Mouse (Mus musculus) left cerebral cortex, adult 11 months (tissue): ENCODE results near the gene Deaf1.
"Not testable (repeated sequence)": the region's sequence is repeated elsewhere in the genome, so short reads cannot be mapped to it uniquely, and the experiment has no call there.

Experiments used
- DNase-seq: peaks from one replicate; pipeline ENCODE4 v3.0.0; 2022; ENCODE audit warnings: low spot score

Deaf1 gene

DNA sequence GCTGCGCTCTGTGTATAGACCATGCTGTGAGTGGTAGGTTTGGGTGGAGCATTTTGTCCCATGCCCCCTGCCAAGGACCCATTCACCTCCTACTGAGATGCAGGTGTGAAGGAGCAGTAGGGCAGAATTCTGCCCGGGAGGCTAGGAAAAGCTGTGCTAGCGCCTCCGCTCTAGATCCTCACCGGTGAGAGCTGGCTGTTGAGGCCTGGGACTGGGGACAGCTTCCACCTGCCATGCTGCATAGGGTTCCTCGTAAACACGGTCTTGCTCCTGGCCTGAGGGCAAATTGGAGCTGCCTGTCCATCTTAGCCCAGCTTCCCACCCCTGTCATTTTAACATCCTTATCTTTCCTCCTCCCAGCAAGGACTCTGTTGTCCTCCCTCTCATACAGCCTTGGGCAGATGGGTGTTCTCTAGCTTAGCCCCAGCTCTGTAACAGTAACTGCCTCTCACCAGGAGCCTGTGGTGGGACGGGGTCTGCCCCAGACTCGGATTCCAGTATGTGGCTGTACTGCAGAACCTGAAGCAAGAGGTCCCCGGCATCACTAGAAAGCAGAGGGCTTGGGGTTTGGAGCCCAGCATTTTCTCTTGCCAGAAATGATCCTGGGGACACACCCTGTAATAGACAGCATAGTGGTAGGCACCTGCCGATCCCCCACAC is 63.3 kb downstream of the Deaf1 start:
- no peak for DNase-seq

DNA sequence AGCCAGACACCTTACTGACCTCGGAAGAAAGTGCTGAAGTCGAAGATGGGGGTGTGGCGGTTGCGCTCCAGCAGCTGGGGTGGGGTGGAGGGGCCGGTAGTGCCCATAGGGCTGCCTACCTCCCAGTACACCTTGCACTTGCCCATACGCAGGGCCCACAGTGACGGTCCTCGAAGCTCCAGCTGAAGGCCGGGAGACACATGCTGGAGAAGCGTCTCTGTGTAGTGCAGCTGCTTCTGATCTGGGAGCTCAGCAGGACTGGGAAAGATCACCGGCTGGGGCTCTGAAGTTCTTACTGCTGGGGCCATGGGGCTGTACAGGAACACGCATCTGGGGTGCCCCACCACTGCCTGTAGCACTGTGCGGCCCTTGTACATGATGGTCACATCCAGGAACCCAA is 63.9 kb downstream of the Deaf1 start:
- DNase-seq: no peak

GRCm38 (mm10) chr7:141261480-141261879 is 66.0 kb downstream of the Deaf1 start:
- no peak for DNase-seq

DNA sequence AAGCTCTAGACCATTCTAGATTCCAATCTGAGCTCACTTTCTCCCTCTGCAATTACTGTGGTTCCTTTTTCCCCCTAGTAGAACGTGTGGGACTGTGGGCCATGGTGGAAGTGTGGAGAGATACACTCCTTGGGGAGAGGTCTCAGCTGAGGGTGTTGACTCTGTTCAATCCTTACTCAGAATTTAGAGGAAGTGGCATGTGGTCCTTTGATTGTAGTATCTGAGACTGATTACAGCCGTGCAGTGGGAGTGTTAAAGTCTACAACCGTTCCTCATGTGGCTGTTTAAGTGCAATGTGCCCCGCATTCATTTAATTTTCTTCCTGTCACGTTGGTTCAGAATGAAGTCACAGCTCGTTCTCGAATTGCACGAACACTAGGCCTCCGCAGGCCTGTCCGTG is 71.3 kb downstream of the Deaf1 start:
- no peak for DNase-seq

- DNase-seq: not testable (repeated sequence)
These were observed 77.0 kb downstream of the Deaf1 start for GRCm38 (mm10) chr7:141250486-141250885.
